Mouse (Mus musculus) forebrain, embryonic 13.5 days (tissue): ENCODE data around the gene Ncln. TPM values are rescaled to one million over a fixed set of nuclear protein-coding genes. Genes with fewer than 3 reads are reported as not detected.
A peak's percentile ranks its signal among the peaks of the same experiment; 100 is the strongest.

Experiments used
- ATAC-seq: fragments of 200-750 bp; cut with Nextera tagmentation; 2 replicates; pipeline ENCODE4 v1.8.0; 2017
- H3K27ac ChIP-seq: fragments of 300-500 bp; sonication (generic); 2 replicates; pipeline ENCODE4 v1.5.1; 2015; ENCODE audit warnings: inconsistent platforms, mild to moderate bottlenecking, moderate library complexity
- H3K27me3 ChIP-seq: fragments of 300-500 bp; sonication (generic); 2 replicates; pipeline ENCODE4 v1.6.1; 2015; ENCODE audit warnings: mild to moderate bottlenecking, inconsistent platforms
- H3K36me3 ChIP-seq: fragments of 300-500 bp; sonication (generic); 2 replicates; pipeline ENCODE4 v1.6.1; 2015; ENCODE audit warnings: mild to moderate bottlenecking, inconsistent platforms; ENCODE audit not compliant: poor library complexity, severe bottlenecking
- H3K4me1 ChIP-seq: fragments of 300-500 bp; sonication (generic); 2 replicates; pipeline ENCODE4 v1.6.1; 2015; ENCODE audit warnings: inconsistent platforms
- H3K4me2 ChIP-seq: fragments of 300-500 bp; sonication (generic); 2 replicates; pipeline ENCODE4 v1.6.1; 2015; ENCODE audit warnings: inconsistent platforms, mild to moderate bottlenecking, moderate library complexity
- H3K4me3 ChIP-seq: fragments of 300-500 bp; sonication (generic); 2 replicates; pipeline ENCODE4 v1.5.1; 2015; ENCODE audit warnings: mild to moderate bottlenecking, inconsistent platforms
- H3K9ac ChIP-seq: fragments of 300-500 bp; sonication (generic); 2 replicates; pipeline ENCODE4 v1.6.1; 2015; ENCODE audit warnings: mild to moderate bottlenecking, inconsistent platforms
- H3K9me3 ChIP-seq: fragments of 300-500 bp; sonication (generic); replicated peaks from 2 replicates; pipeline ENCODE4 v1.6.1; 2016; ENCODE audit warnings: inconsistent platforms
- WGBS: fragments of 180-500 bp; shearing (Covaris S2); methylation state at CpG from one replicate; pipeline ENCODE4 v1.1.7; 2015; 5-methylcytosine and 5-hydroxymethylcytosine counted together
- polyA plus RNA-seq: library from polyadenylated mRNA; unstranded; fragments of >200 nt; fragmentation: Nextera tagmentation; extraction: Ambion mirVana; gene quantifications from 2 replicates; pipeline ENCODE4 v1.2.1, GENCODE M21; 2015

Ncln gene
- polyA plus RNA-seq, 1 experiment from 2014 or later = 56.8 TPM

DNA sequence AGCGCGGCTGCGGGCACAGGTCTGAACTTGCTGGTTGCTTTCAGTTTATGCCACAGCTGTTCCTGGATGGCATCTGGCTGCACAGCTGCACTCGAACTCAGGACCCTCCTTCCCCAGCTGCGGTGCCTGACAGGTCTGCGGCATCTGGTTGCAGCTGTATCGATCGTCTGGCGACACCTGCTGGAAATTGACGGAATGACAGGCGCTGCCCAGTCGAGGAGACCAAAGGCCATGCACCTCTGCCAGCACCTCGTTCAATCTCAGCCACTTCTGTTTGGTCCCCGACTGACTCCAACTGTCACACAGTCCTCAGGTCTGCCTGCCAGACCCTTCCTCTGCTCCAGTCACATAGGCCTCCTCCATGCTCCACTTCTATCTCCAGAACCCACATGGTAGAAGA, 30.6 kb upstream of the Ncln start:
- H3K27ac ChIP-seq = no peak overlapping the region
- 15% methylated on average over 14 of the region's 14 CpGs for WGBS
- peak; percentile 56; the same call in 1 of the 2 replicates for ATAC-seq
- H3K36me3 ChIP-seq = peaks cover 40% of the 10 kb centered on the region
- H3K27me3 ChIP-seq = peaks cover 16% of the 10 kb centered on the region
- H3K4me1 ChIP-seq = no peaks in the 10 kb centered on the region
- no peak overlapping the region for H3K4me2 ChIP-seq
- H3K9me3 ChIP-seq = no peaks in the 10 kb centered on the region
- no peak overlapping the region for H3K9ac ChIP-seq
- H3K4me3 ChIP-seq = no peak overlapping the region

- H3K4me1 ChIP-seq = no peaks in the 10 kb centered on the region
- no peak overlapping the region for H3K27ac ChIP-seq
- H3K4me2 ChIP-seq = no peak overlapping the region
- WGBS = 79% methylated on average over 12 of the region's 13 CpGs
- ATAC-seq = no peak
- H3K36me3 ChIP-seq = peaks cover 24% of the 10 kb centered on the region
- no peak overlapping the region for H3K4me3 ChIP-seq
- H3K9me3 ChIP-seq = no peaks in the 10 kb centered on the region
- H3K27me3 ChIP-seq = peaks cover 16% of the 10 kb centered on the region
- no peak overlapping the region for H3K9ac ChIP-seq
Observed at GRCm38 (mm10) chr10:81525017-81525694, 29.0 kb upstream of the Ncln start.

DNA sequence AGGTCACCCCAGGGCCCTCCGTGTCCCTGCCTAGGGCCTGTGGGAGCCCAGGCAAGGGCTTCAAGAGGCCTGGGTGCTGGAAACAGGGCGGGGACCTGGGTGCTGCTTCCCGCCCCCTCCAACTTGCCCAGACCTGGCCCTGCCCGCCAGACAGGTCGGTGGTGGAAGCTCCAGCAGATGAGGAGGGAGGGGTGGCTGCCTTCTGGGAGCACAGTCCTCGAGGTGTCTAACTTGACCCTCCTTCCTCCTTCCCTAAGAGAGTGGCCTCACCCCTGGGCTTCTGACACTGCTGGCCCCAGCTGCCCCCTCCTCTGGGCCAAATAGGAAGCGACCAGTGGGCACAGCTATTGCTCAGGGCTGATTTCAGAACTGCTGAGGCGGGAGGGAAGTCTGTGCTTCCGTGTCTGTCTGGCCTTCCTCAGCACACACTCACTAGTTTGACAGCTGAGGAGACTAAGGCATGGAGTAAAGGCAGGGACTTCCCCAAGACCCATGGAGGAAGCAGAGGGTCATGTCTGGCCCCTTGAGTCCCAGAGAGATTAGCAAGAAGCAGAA, 27.9 kb upstream of the Ncln start, which contains the start of gene Gna15:
TSS of gene Gna15 (minus strand) at position 175 of the 555 bp plus-strand sequence.
- peaks cover 14% of the 10 kb centered on the region for H3K36me3 ChIP-seq
- H3K4me3 ChIP-seq = no peak within 1 kb of the TSS
- ATAC-seq = no peak
- H3K9me3 ChIP-seq = no peaks in the 10 kb centered on the region
- no peak within 1 kb of the TSS for H3K4me2 ChIP-seq
- WGBS = 27% methylated on average over 9 of the region's 9 CpGs
- peaks cover 16% of the 10 kb centered on the region for H3K27me3 ChIP-seq
- H3K4me1 ChIP-seq = no peaks in the 10 kb centered on the region
- no peak within 1 kb of the TSS for H3K9ac ChIP-seq
- H3K27ac ChIP-seq = no peak within 1 kb of the TSS

DNA sequence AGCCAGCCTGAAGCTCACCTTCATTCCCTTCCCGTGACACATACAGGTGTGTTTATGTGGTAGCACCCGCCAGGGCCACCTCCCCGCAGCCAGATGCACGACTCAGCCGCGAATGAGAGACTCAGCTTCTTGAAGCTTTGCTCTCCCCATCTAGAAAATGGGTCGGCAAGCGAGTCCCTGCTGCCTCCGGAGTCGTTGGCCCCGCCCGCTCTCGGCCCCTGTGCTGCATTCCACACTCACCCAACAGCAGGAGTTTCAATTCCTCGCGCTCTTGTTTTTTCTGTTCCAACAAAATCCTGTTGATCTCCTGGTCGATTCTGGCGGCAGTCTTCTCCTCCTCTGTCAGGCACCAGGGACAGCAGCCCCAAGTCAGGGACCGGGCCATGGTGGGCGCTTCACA, 27.4 kb upstream of the Ncln start:
- peaks cover 16% of the 10 kb centered on the region for H3K27me3 ChIP-seq
- H3K9ac ChIP-seq = no peak overlapping the region
- 28% methylated on average over 19 of the region's 19 CpGs for WGBS
- no peak overlapping the region for H3K4me3 ChIP-seq
- no peak for ATAC-seq
- H3K27ac ChIP-seq = no peak overlapping the region
- no peaks in the 10 kb centered on the region for H3K4me1 ChIP-seq
- H3K9me3 ChIP-seq = no peaks in the 10 kb centered on the region
- no peak overlapping the region for H3K4me2 ChIP-seq
- H3K36me3 ChIP-seq = peaks cover 8% of the 10 kb centered on the region; the same call in 1 of the 2 replicates

GRCm38 (mm10) chr10:81523142-81523541, 26.9 kb upstream of the Ncln start:
- H3K4me2 ChIP-seq = no peak overlapping the region
- H3K36me3 ChIP-seq = peaks cover 7% of the 10 kb centered on the region; the same call in 1 of the 2 replicates
- no peak overlapping the region for H3K27ac ChIP-seq
- H3K4me1 ChIP-seq = no peaks in the 10 kb centered on the region
- no peak overlapping the region for H3K9ac ChIP-seq
- 79% methylated on average over 6 of the region's 6 CpGs for WGBS
- H3K4me3 ChIP-seq = no peak overlapping the region
- H3K9me3 ChIP-seq = no peaks in the 10 kb centered on the region
- no peak for ATAC-seq
- H3K27me3 ChIP-seq = peaks cover 16% of the 10 kb centered on the region

DNA sequence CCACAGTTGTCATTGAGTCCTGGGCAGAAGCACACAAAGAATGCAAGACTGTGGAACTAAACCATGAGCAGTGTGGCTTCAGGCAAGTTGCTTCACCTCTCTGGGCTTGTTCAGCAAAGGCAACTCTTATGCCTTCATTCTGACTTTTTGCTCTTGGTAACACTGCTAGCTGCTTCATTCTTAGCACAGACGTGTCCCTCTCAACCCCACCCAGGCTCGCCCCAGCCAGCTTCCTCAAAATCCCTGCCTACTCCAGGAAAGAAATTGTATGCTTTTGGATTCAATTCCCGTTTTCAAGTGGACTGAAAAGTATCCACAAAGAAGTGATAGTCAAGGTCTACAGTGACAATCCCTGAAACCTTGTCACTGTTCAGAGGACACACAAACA, 23.8 kb upstream of the Ncln start:
- Histone ChIP-seq H3K27me3 (peaks cover 21% of the 10 kb centered on the region), H3K9ac (no peak overlapping the region), H3K36me3 (no peaks in the 10 kb centered on the region), H3K27ac (no peak overlapping the region), H3K4me2 (no peak overlapping the region), H3K9me3 (no peaks in the 10 kb centered on the region), H3K4me3 (no peak overlapping the region), H3K4me1 (no peaks in the 10 kb centered on the region)
- ATAC-seq = no peak
- WGBS = 80% methylated on average over 3 of the region's 3 CpGs

- Histone ChIP-seq H3K4me3 (no peak overlapping the region), H3K4me1 (no peaks in the 10 kb centered on the region), H3K4me2 (no peak overlapping the region), H3K36me3 (no peaks in the 10 kb centered on the region), H3K9ac (no peak overlapping the region), H3K27me3 (peaks cover 20% of the 10 kb centered on the region), H3K9me3 (no peaks in the 10 kb centered on the region), H3K27ac (no peak overlapping the region)
- ATAC-seq = no peak
- WGBS = 86% methylated on average over 6 of the region's 6 CpGs
Observed at GRCm38 (mm10) chr10:81519227-81519977, 23.2 kb upstream of the Ncln start.

DNA sequence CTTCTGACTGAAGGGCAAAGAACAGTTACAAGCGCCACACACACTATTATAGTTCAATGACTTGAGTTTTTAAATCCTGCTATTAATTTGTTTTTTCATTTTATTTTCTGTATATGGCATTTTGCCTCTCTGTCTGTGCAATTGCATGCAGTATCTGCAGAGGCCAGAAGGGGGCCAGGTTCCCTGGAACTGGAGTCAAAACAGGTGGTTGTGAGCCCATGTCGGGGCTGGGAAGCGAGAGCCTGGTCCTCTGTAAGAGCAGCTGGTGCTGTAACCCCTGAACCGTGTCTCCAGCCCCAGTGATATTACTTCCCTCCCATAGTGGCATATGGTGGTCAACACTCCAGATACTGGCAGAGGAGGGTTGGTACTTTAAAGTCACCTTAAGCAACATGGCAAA, 22.4 kb upstream of the Ncln start:
- no peak overlapping the region for H3K4me2 ChIP-seq
- WGBS = 13% methylated on average over 4 of the region's 4 CpGs
- no peaks in the 10 kb centered on the region for H3K4me1 ChIP-seq
- H3K9me3 ChIP-seq = no peaks in the 10 kb centered on the region
- no peak overlapping the region for H3K9ac ChIP-seq
- no peak for ATAC-seq
- H3K4me3 ChIP-seq = no peak overlapping the region
- peaks cover 13% of the 10 kb centered on the region; the same call in 1 of the 2 replicates for H3K27me3 ChIP-seq
- no peak overlapping the region for H3K27ac ChIP-seq
- no peaks in the 10 kb centered on the region for H3K36me3 ChIP-seq

- Histone ChIP-seq H3K9me3 (no peaks in the 10 kb centered on the region), H3K9ac (no peak overlapping the region), H3K4me3 (no peak overlapping the region), H3K27me3 (peaks cover 15% of the 10 kb centered on the region), H3K36me3 (no peaks in the 10 kb centered on the region), H3K4me1 (no peaks in the 10 kb centered on the region), H3K4me2 (no peak overlapping the region), H3K27ac (no peak overlapping the region)
- no peak for ATAC-seq
- WGBS = 76% methylated on average over 8 of the region's 8 CpGs
Observed at GRCm38 (mm10) chr10:81517227-81517626, 21.0 kb upstream of the Ncln start.

GRCm38 (mm10) chr10:81513798-81514197, 17.6 kb upstream of the Ncln start:
- Histone ChIP-seq H3K27me3 (peaks cover 26% of the 10 kb centered on the region), H3K36me3 (no peaks in the 10 kb centered on the region), H3K4me2 (no peak overlapping the region), H3K27ac (no peak overlapping the region), H3K4me1 (no peaks in the 10 kb centered on the region), H3K9ac (no peak overlapping the region), H3K4me3 (no peak overlapping the region), H3K9me3 (no peaks in the 10 kb centered on the region)
- WGBS = 84% methylated on average over 5 of the region's 5 CpGs
- no peak for ATAC-seq

GRCm38 (mm10) chr10:81510246-81510810, 14.1 kb upstream of the Ncln start:
- Histone ChIP-seq H3K27me3 (peaks cover 19% of the 10 kb centered on the region), H3K4me1 (no peaks in the 10 kb centered on the region), H3K4me3 (no peak overlapping the region), H3K9ac (no peak overlapping the region), H3K36me3 (no peaks in the 10 kb centered on the region), H3K27ac (no peak overlapping the region), H3K4me2 (no peak overlapping the region), H3K9me3 (no peaks in the 10 kb centered on the region)
- 85% methylated on average over 14 of the region's 14 CpGs for WGBS
- no peak for ATAC-seq
